8 mouse cellular contexts compared by ENCODE assay signal in the genomic region with DNA sequence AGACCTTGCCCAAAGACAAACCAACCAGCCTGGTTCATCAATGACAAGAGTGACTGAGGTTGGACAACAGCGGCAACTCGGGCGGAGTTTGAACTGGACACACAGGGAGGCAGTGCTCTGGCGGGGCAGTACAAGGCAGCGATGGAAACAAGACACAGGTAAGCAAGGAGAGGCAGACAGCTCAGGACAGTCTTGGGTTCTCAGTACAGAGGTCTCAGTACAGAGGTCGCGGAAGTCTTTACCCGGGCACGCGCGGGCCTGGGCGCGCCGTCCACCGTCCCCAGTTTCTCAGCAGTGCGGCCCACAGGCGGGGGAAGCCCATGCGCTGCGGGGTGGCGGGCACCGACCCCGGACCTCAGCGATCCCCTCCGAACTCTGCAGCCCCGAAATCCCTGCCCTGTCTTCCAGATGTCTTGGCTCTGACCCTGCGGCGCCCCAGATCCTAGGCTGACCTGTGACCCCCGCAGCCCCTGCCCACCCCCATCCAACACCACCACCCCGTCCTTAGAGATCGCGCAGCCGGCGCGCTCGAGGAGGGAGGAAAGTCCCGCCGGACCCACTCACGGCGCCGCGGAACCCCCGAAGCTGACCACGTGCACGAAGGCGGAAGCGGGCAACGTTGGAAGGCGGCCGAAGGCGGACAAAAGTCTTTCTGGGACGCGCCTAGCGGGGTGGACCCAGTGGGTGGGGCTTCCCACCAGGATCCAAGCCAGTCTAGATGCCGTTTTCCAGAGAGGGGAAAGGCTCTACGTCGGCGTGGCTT. TPM values are rescaled to one million over a fixed set of nuclear protein-coding genes. Genes with fewer than 3 reads are reported as not detected.
A peak's percentile ranks its signal among the peaks of the same experiment; 100 is the strongest.
DNase-seq lines count a peak whose midpoint lies in the region; ATAC-seq lines count a peak whose summit lies in the region.

A gene (minus strand): TSS at position 662 of the 763 bp plus-strand sequence.

- peak; percentile 94 for DNase-seq in ZHBTc4 (ENCODE audit: low read depth, low spot score)
- DNase-seq in gastrocnemius, adult 8-10 months (ENCODE audit: low spot score in 2 of 2), result peak; percentile 86 to 88
- DNase-seq in hindlimb bud, embryonic 11.5 days (ENCODE audit: extremely low spot score, low read depth, low spot score), result peak; percentile 33
- peak; percentile 91 to 93 for DNase-seq in left cerebral cortex, adult 8-10 months (ENCODE audit: low spot score in 2 of 2)
- peak; percentile 95 to 96 for DNase-seq in right cerebral cortex, postnatal 10 days (ENCODE audit: low spot score in 2 of 2)
- DNase-seq in urinary bladder, postnatal 25 days (ENCODE audit: low spot score), result peak; percentile 97

- H3K4me3 ChIP-seq in megakaryocyte, embryonic 14.5 days (replicated peaks), result peak within 1 kb of the TSS; percentile 95

- H3K27me3 ChIP-seq in megakaryocyte, embryonic 14.5 days (replicated peaks), result no peaks in the 10 kb centered on the region

- peaks cover 46% of the 10 kb centered on the region for H3K36me3 ChIP-seq in megakaryocyte, embryonic 14.5 days (replicated peaks; ENCODE audit: low read length)

- H3K4me1 ChIP-seq in megakaryocyte, embryonic 14.5 days, result peaks cover 55% of the 10 kb centered on the region

- H3K9me3 ChIP-seq in megakaryocyte, embryonic 14.5 days, result no peaks in the 10 kb centered on the region

- peak; percentile 95 for ATAC-seq in common myeloid progenitor, adult 5-6 weeks (replicated peaks; ENCODE audit: low read depth, poor library complexity, severe bottlenecking)

RNA-seq across cellular contexts. Expression of the gene that starts here (rescaled TPM):
- 63.6 and 65.7 TPM in 2 replicates for total RNA-seq in common myeloid progenitor, adult 5-6 weeks (2017)
- 10 to 100 TPM; 11.5 to 14.0 (median 12.4) TPM for total RNA-seq in gastrocnemius, adult 8-10 months (2022)
- 10 to 100 TPM; 18.6 to 25.2 (median 19.7) TPM for total RNA-seq in left cerebral cortex, adult 8-10 months (2022)
- polyA plus RNA-seq in megakaryocyte, embryonic 14.5 days (2012; ENCODE audit: insufficient read depth, low replicate concordance), result 7.8 and 56.8 TPM in 2 replicates

Comparison
In these comparisons a context has a peak if more than half of its experiments do, and no peak if none do; other contexts are left out.
1. Peak in every context shown above with its lines: DNase-seq, ATAC-seq and H3K4me3 ChIP-seq.
2. DNase-seq: peak in every context shown above with its lines; median percentile 97 in urinary bladder, postnatal 25 days; 96 in right cerebral cortex, postnatal 10 days; 94 in ZHBTc4; 92 in left cerebral cortex, adult 8-10 months; 87 in gastrocnemius, adult 8-10 months; 33 in hindlimb bud, embryonic 11.5 days.